Mouse (Mus musculus) embryonic stem cell, embryonic (primary cell): ENCODE data around the gene 1300017J02Rik.
"Not testable (repeated sequence)": the region's sequence is repeated elsewhere in the genome, so short reads cannot be mapped to it uniquely, and the experiment has no call there.

Experiments used
- CTCF ChIA-PET, 4 experiments: fragments of 300-600 bp in 2 of 4; fragments of 350-600 bp in 2 of 4; sonication (Branson Sonifier 250); formaldehyde crosslinking; loops; one replicate each; lab custom pipeline; 2022; ENCODE audit warnings: inconsistent platforms in 2 of 4; lab: Charles Lee
- POLR2A ChIA-PET, 4 experiments: fragments of 300-600 bp in 2 of 4; fragments of 350-600 bp in 2 of 4; sonication (Branson Sonifier 250); formaldehyde crosslinking; loops; one replicate each; lab custom pipeline; 2022; ENCODE audit warnings: antibody characterized with exemption in 4 of 4, inconsistent platforms in 1 of 4; lab: Charles Lee

Gene 1300017J02Rik

GRCm38 (mm10) chr9:103304927-103305326 is at the start of gene 1300017J02Rik, which contains the start of gene Topbp1:
Gene 1300017J02Rik (minus strand): TSS chr9:103305082.
Gene Topbp1 (plus strand): TSS chr9:103305215.
- CTCF ChIA-PET: interaction anchor here (0.7 to 1.5 kb wide), 5 partner anchors 79 to 97 kb away, joined by 3 to 6 read pairs (median 4); no protein-coding TSS in a partner anchor
- POLR2A ChIA-PET: interaction anchor here (0.6 to 7.7 kb wide), 59 partner anchors 10 to 679 kb away, joined by 3 to 138 read pairs (median 5); partner anchors contain the start of genes Cdv3 (in 3 of the 4), Gm20425 (in 3 of the 4), Trf (in 3 of the 4) and Anapc13 (in 1 of the 4)

- CTCF ChIA-PET, POLR2A ChIA-PET: not testable (repeated sequence)
Observed at GRCm38 (mm10) chr9:103353500-103354260, 48.8 kb upstream of the 1300017J02Rik start.

GRCm38 (mm10) chr9:103348791-103349190 is 43.9 kb upstream of the 1300017J02Rik start:
- CTCF ChIA-PET: interaction anchor here in 2 of 4 experiments (0.5 to 1.2 kb wide), 4 partner anchors 9 to 22 kb away, joined by 3 to 6 read pairs (median 4); no protein-coding TSS in a partner anchor
- POLR2A ChIA-PET: interaction anchor here (0.7 to 10.8 kb wide), 19 partner anchors 9 to 78 kb away, joined by 3 to 198 read pairs (median 5); partner anchors contain the start of genes 1300017J02Rik (in 2 of the 4), Topbp1 (in 2 of the 4) and Cdv3 (in 1 of the 4)

- CTCF ChIA-PET: interaction anchor here in 3 of 4 experiments (0.6 to 1.2 kb wide), 6 partner anchors 10 to 653 kb away, joined by 3 to 6 read pairs (median 3); no protein-coding TSS in a partner anchor
- POLR2A ChIA-PET: interaction anchor here (0.5 to 10.8 kb wide), 18 partner anchors 10 to 402 kb away, joined by 3 to 198 read pairs (median 7); partner anchors contain the start of genes 1300017J02Rik (in 1 of the 4), Cdv3 (in 1 of the 4) and Topbp1 (in 1 of the 4)
Observed at GRCm38 (mm10) chr9:103347996-103348490, 43.2 kb upstream of the 1300017J02Rik start.

GRCm38 (mm10) chr9:103347045-103347444 is 42.2 kb upstream of the 1300017J02Rik start:
- CTCF ChIA-PET: interaction anchor here in 1 of 4 experiments (0.7 to 0.8 kb wide), 2 partner anchors 140 to 576 kb away, joined by 3 to 5 read pairs; no protein-coding TSS in a partner anchor
- POLR2A ChIA-PET: interaction anchor here in 1 of 4 experiments (0.9 to 10.8 kb wide), 5 partner anchors 10 to 94 kb away, joined by 3 to 198 read pairs (median 78); partner anchors contain the start of gene Cdv3

GRCm38 (mm10) chr9:103336912-103337311 is 32.0 kb upstream of the 1300017J02Rik start:
- ChIA-PET POLR2A (interaction anchor here (0.6 to 12.5 kb wide), 24 partner anchors 8 to 827 kb away, joined by 3 to 101 read pairs (median 4); partner anchors contain the start of gene Topbp1 (in 1 of the 4)), CTCF (interaction anchor here in 1 of 4 experiments (1.3 kb wide), 1 partner anchor 21 kb away, joined by 4 read pairs; no protein-coding TSS in a partner anchor)

- POLR2A ChIA-PET: interaction anchor here in 2 of 4 experiments (0.8 to 12.5 kb wide), 10 partner anchors 9 to 31 kb away, joined by 3 to 101 read pairs (median 4); partner anchors contain the start of genes 1300017J02Rik (in 1 of the 2) and Topbp1 (in 1 of the 2)
- CTCF ChIA-PET: no interaction called here
Observed at GRCm38 (mm10) chr9:103332663-103333062, 27.8 kb upstream of the 1300017J02Rik start.

GRCm38 (mm10) chr9:103326449-103326848 is 21.6 kb upstream of the 1300017J02Rik start:
- ChIA-PET CTCF (interaction anchor here in 1 of 4 experiments (0.7 to 0.8 kb wide), 2 partner anchors 10 to 22 kb away, joined by 3 to 4 read pairs; no protein-coding TSS in a partner anchor), POLR2A (interaction anchor here in 3 of 4 experiments (0.7 to 10.6 kb wide), 21 partner anchors 9 to 38 kb away, joined by 3 to 138 read pairs (median 5); partner anchors contain the start of genes 1300017J02Rik (in 1 of the 3) and Topbp1 (in 1 of the 3))

GRCm38 (mm10) chr9:103324678-103325077 is 19.8 kb upstream of the 1300017J02Rik start:
- CTCF ChIA-PET: no interaction called here
- POLR2A ChIA-PET: interaction anchor here in 2 of 4 experiments (1.0 to 10.6 kb wide), 5 partner anchors 8 to 34 kb away, joined by 3 to 138 read pairs (median 4); partner anchors contain the start of genes 1300017J02Rik (in 1 of the 2) and Topbp1 (in 1 of the 2)

- ChIA-PET POLR2A (interaction anchor here in 3 of 4 experiments (0.5 to 7.7 kb wide), 19 partner anchors 11 to 506 kb away, joined by 3 to 138 read pairs (median 3); no protein-coding TSS in a partner anchor), CTCF (interaction anchor here in 1 of 4 experiments (0.9 kb wide), 1 partner anchor 11 kb away, joined by 4 read pairs; no protein-coding TSS in a partner anchor)
Observed at GRCm38 (mm10) chr9:103309832-103310231, 5.0 kb upstream of the 1300017J02Rik start.

- CTCF ChIA-PET: interaction anchor here (0.7 to 1.5 kb wide), 6 partner anchors 46 to 98 kb away, joined by 3 to 9 read pairs (median 4); no protein-coding TSS in a partner anchor
- POLR2A ChIA-PET: interaction anchor here (0.6 to 7.7 kb wide), 78 partner anchors 10 to 684 kb away, joined by 3 to 138 read pairs (median 4); partner anchors contain the start of genes Cdv3 (in 3 of the 4), Gm20425 (in 3 of the 4), Trf (in 3 of the 4) and Anapc13 (in 1 of the 4)
Observed at GRCm38 (mm10) chr9:103305332-103306041, 605 bp upstream of the 1300017J02Rik start.

GRCm38 (mm10) chr9:103302666-103303065 is 2.2 kb downstream of the 1300017J02Rik start:
- ChIA-PET CTCF (interaction anchor here (0.5 to 3.0 kb wide), 34 partner anchors 9 to 666 kb away, joined by 3 to 23 read pairs (median 4); partner anchors contain the start of genes Gm20425 (in 2 of the 4) and Trf (in 2 of the 4)), POLR2A (interaction anchor here in 3 of 4 experiments (0.5 to 2.2 kb wide), 20 partner anchors 9 to 699 kb away, joined by 3 to 7 read pairs (median 3); partner anchors contain the start of genes Gm20425 (in 1 of the 3), Nphp3 (in 1 of the 3) and Trf (in 1 of the 3))

- CTCF ChIA-PET: interaction anchor here (0.5 to 3.0 kb wide), 35 partner anchors 9 to 665 kb away, joined by 3 to 23 read pairs (median 5); partner anchors contain the start of genes Gm20425 (in 2 of the 4) and Trf (in 2 of the 4)
Observed at GRCm38 (mm10) chr9:103302239-103302638, 2.6 kb downstream of the 1300017J02Rik start.

GRCm38 (mm10) chr9:103301086-103301485 is 3.8 kb downstream of the 1300017J02Rik start:
- ChIA-PET POLR2A (no interaction called here), CTCF (interaction anchor here in 2 of 4 experiments (0.6 to 3.0 kb wide), 2 partner anchors 93 to 259 kb away, joined by 3 to 20 read pairs; no protein-coding TSS in a partner anchor)

More at GRCm38 (mm10) chr9:103302239-103302638, 2.6 kb downstream of the 1300017J02Rik start:
- POLR2A ChIA-PET: interaction anchor here in 3 of 4 experiments (0.5 to 2.2 kb wide), 17 partner anchors 9 to 700 kb away, joined by 3 to 7 read pairs (median 3); partner anchors contain the start of genes Gm20425 (in 1 of the 3), Nphp3 (in 1 of the 3) and Trf (in 1 of the 3)

GRCm38 (mm10) chr9:103294507-103294906 is 10.4 kb downstream of the 1300017J02Rik start:
- CTCF ChIA-PET: no interaction called here
- POLR2A ChIA-PET: interaction anchor here in 2 of 4 experiments (0.6 to 0.7 kb wide), 2 partner anchors 69 to 693 kb away, joined by 3 to 4 read pairs; no protein-coding TSS in a partner anchor
